Mouse (Mus musculus) kidney, adult 2 months (tissue): ENCODE data around the gene Exosc6. TPM values are rescaled to one million over a fixed set of nuclear protein-coding genes. Genes with fewer than 3 reads are reported as not detected.

Experiments
- DNase-seq: peaks from one replicate; pipeline ENCODE4 v3.0.0; 2021
- H3K27ac ChIP-seq: fragments of 200-500 bp; 2 replicates; pipeline ENCODE4 v1.5.1; 2012; ENCODE audit warnings: low read depth, low read length, control low read depth, inconsistent platforms; ENCODE audit not compliant: insufficient read depth
- H3K27me3 ChIP-seq: fragments of 200-500 bp; replicated peaks from 2 replicates; pipeline ENCODE4 v1.6.1; 2012; ENCODE audit warnings: mild to moderate bottlenecking, moderate library complexity, low read length, inconsistent platforms; ENCODE audit not compliant: control insufficient read depth, insufficient read depth
- H3K36me3 ChIP-seq: fragments of 200-500 bp; 2 replicates; pipeline ENCODE4 v1.6.1; 2012; ENCODE audit warnings: mild to moderate bottlenecking, moderate library complexity, low read length, inconsistent platforms; ENCODE audit not compliant: control insufficient read depth, insufficient read depth
- H3K4me1 ChIP-seq: fragments of 200-500 bp; 2 replicates; pipeline ENCODE4 v1.6.1; 2011; ENCODE audit warnings: low read length; ENCODE audit not compliant: control insufficient read depth, insufficient read depth
- H3K4me3 ChIP-seq: fragments of 200-500 bp; 2 replicates; pipeline ENCODE4 v1.5.1; 2011; ENCODE audit warnings: mild to moderate bottlenecking, low read depth, low read length, control low read depth; ENCODE audit not compliant: insufficient read depth
- CTCF ChIP-seq: fragments of 200-500 bp; conservative IDR thresholded peaks from 2 replicates; pipeline ENCODE4 v1.5.1; 2011; ENCODE audit warnings: low read depth, mild to moderate bottlenecking, control low read depth, low read length, moderate library complexity, mixed read lengths; ENCODE audit not compliant: insufficient read depth, insufficient read length
- POLR2A ChIP-seq: fragments of 200-500 bp; IDR thresholded peaks from one replicate; pipeline ENCODE4 v1.6.1; 2011; ENCODE audit warnings: low read depth, low read length, control low read depth
- WGBS: fragments of 180-500 bp; shearing (Covaris S2); methylation state at CpG from one replicate; pipeline ENCODE4 v1.1.7; 2018; 5-methylcytosine and 5-hydroxymethylcytosine counted together
- polyA plus RNA-seq: library from polyadenylated mRNA; depleted of rRNA; stranded (reverse); fragments of >200 nt; gene quantifications from 2 replicates; pipeline ENCODE4 v1.2.3, GENCODE M21; 2012

Exosc6 gene
- polyA plus RNA-seq, 1 experiment = not detected

- Histone ChIP-seq H3K4me3 (no peak overlapping the region), H3K36me3 (peaks cover 4% of the 10 kb centered on the region), H3K27me3 (no peaks in the 10 kb centered on the region), H3K27ac (no peak overlapping the region), H3K4me1 (no peaks in the 10 kb centered on the region)
- DNase-seq = no peak
- TF ChIP-seq POLR2A (no peak), CTCF (no peak)
- WGBS = 96% methylated on average over 7 of the region's 7 CpGs
Observed at GRCm38 (mm10) chr8:111049106-111049505, 7.0 kb upstream of the Exosc6 start.

GRCm38 (mm10) chr8:111053827-111054518 lies 2.2 kb upstream of the Exosc6 start:
- Histone ChIP-seq H3K4me3 (no peak overlapping the region), H3K27ac (no peak overlapping the region), H3K4me1 (peaks cover 4% of the 10 kb centered on the region; the same call in 1 of the 2 replicates), H3K27me3 (no peaks in the 10 kb centered on the region), H3K36me3 (peaks cover 3% of the 10 kb centered on the region)
- TF ChIP-seq CTCF = no peak
- no peak for TF ChIP-seq POLR2A
- peak; percentile 12 for DNase-seq
- WGBS = 82% methylated on average over 12 of the region's 12 CpGs

GRCm38 (mm10) chr8:111055031-111055634 lies 1.0 kb upstream of the Exosc6 start:
- no peak overlapping the region for H3K27ac ChIP-seq
- TF ChIP-seq CTCF = no peak
- H3K4me1 ChIP-seq = peaks cover 4% of the 10 kb centered on the region; the same call in 1 of the 2 replicates
- no peak overlapping the region for H3K4me3 ChIP-seq
- no peaks in the 10 kb centered on the region for H3K27me3 ChIP-seq
- WGBS = 89% methylated on average over 17 of the region's 17 CpGs
- H3K36me3 ChIP-seq = peaks cover 2% of the 10 kb centered on the region
- DNase-seq = no peak

- no peaks in the 10 kb centered on the region for H3K27me3 ChIP-seq
- H3K4me1 ChIP-seq = peaks cover 4% of the 10 kb centered on the region; the same call in 1 of the 2 replicates
- H3K36me3 ChIP-seq = no peaks in the 10 kb centered on the region; the same call in 1 of the 2 replicates
- H3K27ac ChIP-seq = no peak overlapping the region
- H3K4me3 ChIP-seq = no peak overlapping the region
- TF ChIP-seq POLR2A = no peak
- TF ChIP-seq CTCF = no peak
- no peak for DNase-seq
- WGBS = 68% methylated on average over 2 of the region's 2 CpGs
Observed at GRCm38 (mm10) chr8:111055661-111056060, 478 bp upstream of the Exosc6 start.

GRCm38 (mm10) chr8:111056691-111057293 lies 653 bp downstream of the Exosc6 start:
- H3K27me3 ChIP-seq = no peaks in the 10 kb centered on the region
- no peaks in the 10 kb centered on the region; the same call in 1 of the 2 replicates for H3K36me3 ChIP-seq
- peak; percentile 62 for DNase-seq
- WGBS = under 1% methylated on average over 58 of the region's 63 CpGs
- peak overlapping the region; percentile 72; the same call in 1 of the 2 replicates for H3K27ac ChIP-seq
- H3K4me3 ChIP-seq = peak overlapping the region; percentile 99
- no peak for TF ChIP-seq CTCF
- no peak for TF ChIP-seq POLR2A
- peaks cover 4% of the 10 kb centered on the region; the same call in 1 of the 2 replicates for H3K4me1 ChIP-seq

- H3K4me3 ChIP-seq = no peak overlapping the region
- no peaks in the 10 kb centered on the region for H3K27me3 ChIP-seq
- WGBS = 63% methylated on average over 2 of the region's 2 CpGs
- no peak for TF ChIP-seq POLR2A
- no peak for TF ChIP-seq CTCF
- no peak overlapping the region for H3K27ac ChIP-seq
- H3K36me3 ChIP-seq = no peaks in the 10 kb centered on the region; the same call in 1 of the 2 replicates
- peaks cover 4% of the 10 kb centered on the region; the same call in 1 of the 2 replicates for H3K4me1 ChIP-seq
- no peak for DNase-seq
Observed at GRCm38 (mm10) chr8:111058946-111059572, 2.9 kb downstream of the Exosc6 start.
